Mouse (Mus musculus) midbrain, embryonic 14.5 days (tissue): ENCODE measurements around the gene Crybg1. TPM values are rescaled to one million over a fixed set of nuclear protein-coding genes. Genes with fewer than 3 reads are reported as not detected.

Experiments used
- ATAC-seq: fragments of 200-750 bp; cut with Nextera tagmentation; 2 replicates; pipeline ENCODE4 v1.8.0; 2017; ENCODE audit warnings: moderate number of reproducible peaks, moderate library complexity; ENCODE audit not compliant: low FRiP score, low TSS enrichment
- DNase-seq: peaks from one replicate; pipeline ENCODE4 v3.0.0-alpha.2; 2015
- H3K27ac ChIP-seq: fragments of 300-500 bp; sonication (generic); replicated peaks from 2 replicates; pipeline ENCODE4 v1.5.1; 2014; ENCODE audit warnings: mild to moderate bottlenecking, low read depth, low read length, moderate library complexity
- H3K27me3 ChIP-seq: fragments of 300-500 bp; sonication (generic); 2 replicates; pipeline ENCODE4 v1.6.1; 2014; ENCODE audit warnings: low read length, control low read depth, mixed read lengths; ENCODE audit not compliant: control insufficient read depth, insufficient read depth
- H3K36me3 ChIP-seq: fragments of 300-500 bp; sonication (generic); 2 replicates; pipeline ENCODE4 v1.6.1; 2014; ENCODE audit warnings: low read length, control low read depth; ENCODE audit not compliant: control insufficient read depth, insufficient read depth
- H3K4me1 ChIP-seq: fragments of 300-500 bp; sonication (generic); 2 replicates; pipeline ENCODE4 v1.6.1; 2014; ENCODE audit warnings: mild to moderate bottlenecking, antibody characterized with exemption, low read length, control low read depth; ENCODE audit not compliant: control insufficient read depth, insufficient read depth
- H3K4me2 ChIP-seq: fragments of 300-500 bp; sonication (generic); 2 replicates; pipeline ENCODE4 v1.6.1; 2014; ENCODE audit warnings: mild to moderate bottlenecking, low read length, moderate library complexity
- H3K4me3 ChIP-seq: fragments of 300-500 bp; sonication (generic); replicated peaks from 2 replicates; pipeline ENCODE4 v1.5.1; 2014; ENCODE audit warnings: low read depth, low read length
- H3K9ac ChIP-seq: fragments of 300-500 bp; sonication (generic); replicated peaks from 2 replicates; pipeline ENCODE4 v1.6.1; 2014; ENCODE audit warnings: mild to moderate bottlenecking, low read length, moderate library complexity
- H3K9me3 ChIP-seq: fragments of 300-500 bp; sonication (generic); 2 replicates; pipeline ENCODE4 v1.6.1; 2016; ENCODE audit warnings: low read length, control low read depth, mixed read lengths; ENCODE audit not compliant: control insufficient read depth
- WGBS: fragments of 180-500 bp; shearing (Covaris S2); extraction: QIAGEN DNeasy Blood & Tissue Kit; methylation state at CpG from one replicate; pipeline ENCODE4 v1.1.7; 2014; 5-methylcytosine and 5-hydroxymethylcytosine counted together
- polyA plus RNA-seq: library from polyadenylated mRNA; unstranded; fragments of >200 nt; fragmentation: Nextera tagmentation; extraction: Ambion mirVana; gene quantifications from 2 replicates; pipeline ENCODE4 v1.2.1, GENCODE M21; 2014

Gene Crybg1
- polyA plus RNA-seq, result 0.13 and 0.29 TPM in 2 replicates

GRCm38 (mm10) chr10:44148337-44149317, at the start of gene Crybg1:
Crybg1 (minus strand) TSS chr10:44148853.
- WGBS, result 5% methylated on average over 53 of the region's 53 CpGs
- 0 out of 2 replicates have a peak within 1 kb of the TSS, but pooled peaks have one; percentile 16 for H3K9ac ChIP-seq
- H3K9me3 ChIP-seq, result no peaks in the 10 kb centered on the region
- H3K27ac ChIP-seq, result no peak within 1 kb of the TSS
- ATAC-seq (peak; percentile 46; the same call in 1 of the 2 replicates), DNase-seq (peak; percentile 47)
- no peaks in the 10 kb centered on the region for H3K36me3 ChIP-seq
- H3K27me3 ChIP-seq, result peaks cover 3% of the 10 kb centered on the region; the same call in 1 of the 2 replicates
- H3K4me2 ChIP-seq, result peak within 1 kb of the TSS; percentile 59
- peaks cover 7% of the 10 kb centered on the region; the same call in 1 of the 2 replicates for H3K4me1 ChIP-seq
- peak within 1 kb of the TSS; percentile 28 for H3K4me3 ChIP-seq

GRCm38 (mm10) chr10:44177365-44177764, 28.7 kb upstream of the Crybg1 start:
- Histone ChIP-seq H3K36me3 (no peaks in the 10 kb centered on the region), H3K27ac (no peak overlapping the region), H3K4me2 (no peak overlapping the region), H3K4me3 (no peak overlapping the region), H3K9me3 (no peaks in the 10 kb centered on the region), H3K9ac (no peak overlapping the region), H3K4me1 (no peaks in the 10 kb centered on the region), H3K27me3 (no peaks in the 10 kb centered on the region)
- ATAC-seq (no peak; the same call in 1 of the 2 replicates), DNase-seq (peak; percentile 76)
- 2% methylated on average over 1 of the region's 1 CpGs for WGBS

GRCm38 (mm10) chr10:44176548-44176947, 27.9 kb upstream of the Crybg1 start:
- Histone ChIP-seq H3K4me2 (no peak overlapping the region), H3K4me3 (no peak overlapping the region), H3K27me3 (no peaks in the 10 kb centered on the region), H3K9me3 (no peaks in the 10 kb centered on the region), H3K9ac (no peak overlapping the region), H3K4me1 (no peaks in the 10 kb centered on the region), H3K36me3 (no peaks in the 10 kb centered on the region), H3K27ac (no peak overlapping the region)
- ATAC-seq (no peak), DNase-seq (no peak)

GRCm38 (mm10) chr10:44176120-44176519, 27.5 kb upstream of the Crybg1 start:
- no peak overlapping the region for H3K27ac ChIP-seq
- DNase-seq (no peak), ATAC-seq (no peak)
- no peak overlapping the region for H3K4me3 ChIP-seq
- whole genome bisulfite sequencing, result 94% methylated on average over 5 of the region's 5 CpGs
- H3K4me1 ChIP-seq, result no peaks in the 10 kb centered on the region
- H3K9me3 ChIP-seq, result no peaks in the 10 kb centered on the region
- no peak overlapping the region for H3K4me2 ChIP-seq
- no peak overlapping the region for H3K9ac ChIP-seq
- no peaks in the 10 kb centered on the region for H3K36me3 ChIP-seq
- no peaks in the 10 kb centered on the region for H3K27me3 ChIP-seq

- no peak overlapping the region for H3K4me3 ChIP-seq
- H3K9ac ChIP-seq, result no peak overlapping the region
- no peak for ATAC-seq
- H3K36me3 ChIP-seq, result no peaks in the 10 kb centered on the region
- H3K4me2 ChIP-seq, result no peak overlapping the region
- H3K27me3 ChIP-seq, result no peaks in the 10 kb centered on the region
- no peak overlapping the region for H3K27ac ChIP-seq
- no peaks in the 10 kb centered on the region for H3K9me3 ChIP-seq
- DNase-seq, result no peak
- 76% methylated on average over 12 of the region's 12 CpGs for WGBS
- no peaks in the 10 kb centered on the region for H3K4me1 ChIP-seq
Measured at GRCm38 (mm10) chr10:44170145-44170544, 21.5 kb upstream of the Crybg1 start.

- ATAC-seq (no peak), DNase-seq (peak; percentile 9)
- H3K9ac ChIP-seq, result no peak overlapping the region
- no peaks in the 10 kb centered on the region for H3K9me3 ChIP-seq
- no peaks in the 10 kb centered on the region for H3K36me3 ChIP-seq
- no peaks in the 10 kb centered on the region for H3K27me3 ChIP-seq
- no peak overlapping the region for H3K4me3 ChIP-seq
- no peak overlapping the region for H3K4me2 ChIP-seq
- WGBS, result 71% methylated on average over 5 of the region's 5 CpGs
- H3K27ac ChIP-seq, result no peak overlapping the region
- no peaks in the 10 kb centered on the region for H3K4me1 ChIP-seq
Measured at GRCm38 (mm10) chr10:44167061-44167460, 18.4 kb upstream of the Crybg1 start.

- ATAC-seq (no peak), DNase-seq (no peak)
- no peaks in the 10 kb centered on the region for H3K9me3 ChIP-seq
- 84% methylated on average over 8 of the region's 8 CpGs for WGBS
- H3K27me3 ChIP-seq, result no peaks in the 10 kb centered on the region
- H3K36me3 ChIP-seq, result no peaks in the 10 kb centered on the region
- H3K4me3 ChIP-seq, result no peak overlapping the region
- no peak overlapping the region for H3K27ac ChIP-seq
- H3K4me2 ChIP-seq, result no peak overlapping the region
- H3K4me1 ChIP-seq, result no peaks in the 10 kb centered on the region
- H3K9ac ChIP-seq, result no peak overlapping the region
Measured at GRCm38 (mm10) chr10:44164258-44164975, 15.8 kb upstream of the Crybg1 start.

GRCm38 (mm10) chr10:44163028-44163427, 14.4 kb upstream of the Crybg1 start:
- H3K9me3 ChIP-seq, result no peaks in the 10 kb centered on the region
- H3K27me3 ChIP-seq, result no peaks in the 10 kb centered on the region
- H3K27ac ChIP-seq, result no peak overlapping the region
- DNase-seq (no peak), ATAC-seq (no peak)
- WGBS, result 89% methylated on average over 4 of the region's 4 CpGs
- H3K9ac ChIP-seq, result no peak overlapping the region
- H3K36me3 ChIP-seq, result no peaks in the 10 kb centered on the region
- no peaks in the 10 kb centered on the region for H3K4me1 ChIP-seq
- H3K4me2 ChIP-seq, result no peak overlapping the region
- no peak overlapping the region for H3K4me3 ChIP-seq
